Mouse (Mus musculus) lung, adult 18-20 months (tissue): ENCODE results near the gene Klk1b4.
"Not testable (repeated sequence)": the region's sequence is repeated elsewhere in the genome, so short reads cannot be mapped to it uniquely, and the experiment has no call there.

Experiments
- DNase-seq, 2 experiments: peaks; one replicate each; pipeline ENCODE4 v3.0.0; 2022; ENCODE audit warnings: mixed read lengths in 2 of 2

Klk1b4 gene

DNA sequence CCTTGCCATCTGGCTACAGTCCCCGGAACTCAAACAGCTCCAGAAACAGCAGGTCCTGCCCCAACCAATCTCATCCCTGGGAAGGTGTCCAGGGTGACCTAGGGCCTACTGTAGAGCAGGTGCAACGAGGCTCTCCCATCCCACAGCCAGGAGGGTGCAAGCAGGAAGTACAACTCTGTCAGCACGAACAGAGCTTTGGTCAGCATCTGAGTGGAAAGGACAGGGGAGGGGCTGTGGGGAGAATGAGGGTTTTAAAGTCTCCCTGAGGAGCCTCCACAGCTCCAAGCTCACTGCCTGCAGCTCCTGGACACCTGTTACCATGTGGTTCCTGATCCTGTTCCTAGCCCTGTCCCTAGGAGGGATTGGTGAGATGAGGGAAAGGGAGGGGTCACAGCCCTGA, at the start of gene Klk1b4:
Klk1b4 (plus strand) TSS at position 301 of the 400 bp plus-strand sequence.
- not testable (repeated sequence) for DNase-seq

DNA sequence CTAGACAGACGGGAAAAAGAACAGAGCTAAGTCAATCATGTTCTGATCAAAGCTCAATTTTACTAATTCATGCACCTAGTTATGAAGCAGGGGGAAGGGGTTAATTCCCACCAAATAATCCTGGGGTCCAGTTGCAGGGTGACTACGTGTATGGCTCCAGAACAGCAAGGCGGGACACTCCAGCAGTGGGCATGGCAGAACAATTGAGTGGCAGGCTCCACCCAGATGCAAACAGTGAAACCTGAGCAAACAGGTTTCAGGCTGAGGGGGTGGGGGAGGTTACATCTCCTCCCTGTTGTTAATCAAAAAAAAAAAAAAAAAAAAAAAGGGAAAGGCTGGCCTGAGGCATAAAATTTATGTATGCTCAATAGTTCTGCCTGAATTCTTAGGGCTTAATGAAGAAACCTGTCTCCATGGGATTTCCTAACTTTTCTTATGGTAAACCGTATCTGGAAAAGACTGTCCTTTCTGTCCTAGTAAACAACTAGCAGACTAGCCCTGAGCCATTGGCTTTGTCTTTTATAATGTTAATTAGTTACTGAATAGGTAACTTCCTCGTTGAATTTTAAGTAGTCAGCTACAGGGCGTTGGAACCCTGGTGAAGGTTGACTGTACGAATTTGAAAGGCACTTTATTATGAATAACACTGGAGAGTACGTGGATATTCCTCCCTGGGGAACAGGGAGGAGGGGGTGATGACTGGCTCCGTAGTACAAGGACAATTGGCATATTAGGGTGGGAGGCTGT, 27.8 kb upstream of the Klk1b4 start:
- peak in 1 of 2 experiments; percentile 14 for DNase-seq

DNA sequence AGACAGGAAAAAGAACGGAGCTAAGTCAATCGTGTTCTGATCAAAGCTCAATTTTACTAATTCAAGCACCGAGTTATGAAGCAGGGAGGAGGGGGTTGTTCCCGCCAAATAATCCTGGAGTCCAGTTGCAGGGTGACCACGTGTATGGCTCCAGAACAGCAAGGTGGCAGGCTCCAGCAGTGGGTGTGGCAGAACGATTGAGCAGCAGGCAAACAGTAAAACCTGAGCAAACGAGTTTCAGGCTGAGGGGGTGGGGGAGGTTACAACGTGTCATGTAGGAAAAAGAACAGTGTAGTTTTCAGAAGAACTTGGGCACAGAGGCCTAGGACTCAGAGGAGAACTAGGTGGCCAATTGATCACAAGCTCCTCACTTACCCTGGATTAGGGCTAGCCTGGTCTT, 20.7 kb upstream of the Klk1b4 start:
- peak in 1 of 2 experiments; percentile 15 for DNase-seq

DNA sequence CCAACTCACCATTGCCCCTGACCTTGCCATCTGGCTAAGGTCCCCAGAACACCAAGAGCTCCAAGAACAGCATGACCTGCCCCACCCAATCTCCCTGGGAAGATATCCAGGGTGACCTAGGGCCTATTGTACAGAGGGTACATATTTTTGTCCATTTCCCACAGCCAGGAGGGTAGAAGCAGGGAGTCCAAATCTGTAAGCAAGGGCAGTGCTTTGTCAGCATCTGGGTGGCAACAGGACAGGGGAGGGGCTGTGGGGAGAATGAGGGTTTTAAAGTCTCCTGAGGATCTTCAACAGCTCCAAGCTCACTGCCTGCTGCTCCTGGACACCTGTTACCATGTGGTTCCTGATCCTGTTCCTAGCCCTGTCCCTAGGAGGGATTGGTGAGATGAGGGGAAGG, 19.3 kb upstream of the Klk1b4 start, which contains the start of gene Klk1b24:
Klk1b24 (plus strand) TSS at position 301 of the 400 bp plus-strand sequence.
- DNase-seq, result not testable (repeated sequence)

DNA sequence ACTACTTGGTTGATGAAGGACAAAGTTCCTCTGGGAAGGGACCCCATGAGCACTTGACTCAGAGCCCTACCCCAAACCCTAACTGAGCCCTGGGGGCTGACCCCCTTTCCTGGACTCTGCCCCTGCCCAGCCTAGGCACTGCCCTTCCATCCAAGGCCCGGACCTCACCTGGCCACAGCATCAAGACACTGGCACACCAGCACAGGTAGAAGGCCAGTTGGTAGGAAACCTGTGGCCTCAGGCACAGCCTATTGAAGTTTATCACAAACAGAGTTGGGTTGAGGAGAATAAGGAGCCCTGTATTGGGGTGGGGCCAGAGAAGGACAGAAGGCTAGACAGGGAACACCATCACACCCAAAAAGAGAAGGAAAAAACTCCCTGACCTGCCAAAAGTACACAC, 13.8 kb upstream of the Klk1b4 start:
- DNase-seq, result not testable (repeated sequence)

DNA sequence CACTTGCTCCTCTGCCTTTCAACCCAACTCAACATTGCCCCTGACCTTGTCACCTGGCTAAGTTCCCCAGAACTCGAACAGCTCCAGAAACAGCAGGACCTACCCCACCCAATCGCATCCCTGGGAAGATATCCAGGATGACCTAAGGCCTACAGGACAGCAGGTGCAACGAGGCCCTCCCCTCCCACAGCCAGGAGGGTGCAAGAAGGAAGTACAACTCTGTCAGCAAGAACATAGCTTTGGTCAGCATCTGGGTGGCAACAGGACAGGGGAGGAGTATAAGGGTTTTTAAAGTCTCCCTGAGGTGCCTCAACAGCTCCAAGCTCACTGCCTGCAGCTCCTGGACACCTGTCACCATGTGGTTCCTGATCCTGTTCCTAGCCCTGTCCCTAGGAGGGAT, 9.3 kb upstream of the Klk1b4 start, which contains the start of gene Klk1b3:
Klk1b3 (plus strand) TSS at position 301 of the 400 bp plus-strand sequence.
- DNase-seq, result no peak

DNA sequence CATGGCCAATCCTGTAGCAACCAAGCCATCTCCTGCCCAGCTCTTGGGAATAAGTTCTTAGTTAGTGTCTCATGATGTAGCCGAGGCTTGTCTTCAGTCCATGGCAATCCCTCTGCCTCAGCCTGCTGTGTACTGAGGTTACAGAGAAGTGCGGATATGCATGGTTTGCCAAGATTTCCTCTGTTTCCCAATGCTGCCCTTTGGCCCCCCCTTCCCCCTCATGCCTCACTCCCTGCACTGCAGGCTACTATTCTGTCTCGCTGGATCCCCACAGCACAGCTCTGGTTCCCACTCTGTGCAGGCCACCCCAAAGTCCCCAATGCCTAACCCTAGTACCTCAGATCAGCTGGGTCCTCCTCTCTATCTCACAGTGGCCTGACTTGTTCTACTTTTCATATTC, 1.1 kb downstream of the Klk1b4 start:
- no peak for DNase-seq

DNA sequence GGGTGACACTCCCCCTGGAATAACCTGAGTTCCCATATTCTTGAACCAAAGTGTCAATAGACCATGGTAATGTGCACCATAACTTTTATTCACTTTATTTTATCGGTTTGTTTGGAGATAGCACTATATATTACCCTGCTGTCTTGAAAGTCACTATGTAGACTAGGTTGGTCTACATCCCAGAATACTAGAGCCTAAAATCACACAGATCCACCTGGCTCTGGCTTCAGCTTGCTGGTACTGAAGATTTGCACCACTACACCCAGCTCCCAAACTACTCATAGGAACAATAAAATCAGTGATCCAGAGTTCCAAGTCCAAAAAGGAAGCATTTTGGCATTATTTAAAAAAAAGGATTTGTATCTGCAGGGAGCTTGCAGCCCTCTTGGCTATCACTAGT, 8.4 kb downstream of the Klk1b4 start, which contains the start of gene Klk1b5:
Klk1b5 (plus strand) TSS at position 301 of the 400 bp plus-strand sequence.
- no peak for DNase-seq

DNA sequence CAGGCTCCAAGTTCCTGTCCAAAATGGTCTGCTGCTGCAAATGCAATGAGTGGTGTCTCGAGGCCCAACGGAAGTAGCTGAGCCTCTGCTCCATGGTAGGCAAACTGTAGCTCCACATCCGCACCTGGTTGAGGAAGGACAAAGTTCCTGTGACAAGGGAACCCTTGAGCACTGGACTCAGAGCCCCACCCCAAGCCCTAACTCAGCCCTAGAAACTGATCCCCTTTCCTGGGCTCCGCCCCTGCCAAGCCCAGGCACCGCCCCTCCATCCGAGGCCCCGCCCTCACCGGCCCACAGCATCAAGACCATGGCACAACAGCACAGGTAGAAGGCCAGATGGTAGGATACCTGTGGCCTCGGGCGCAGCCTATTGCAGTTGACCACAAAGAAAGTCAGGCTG, 14.4 kb downstream of the Klk1b4 start:
- not testable (repeated sequence) for DNase-seq

DNA sequence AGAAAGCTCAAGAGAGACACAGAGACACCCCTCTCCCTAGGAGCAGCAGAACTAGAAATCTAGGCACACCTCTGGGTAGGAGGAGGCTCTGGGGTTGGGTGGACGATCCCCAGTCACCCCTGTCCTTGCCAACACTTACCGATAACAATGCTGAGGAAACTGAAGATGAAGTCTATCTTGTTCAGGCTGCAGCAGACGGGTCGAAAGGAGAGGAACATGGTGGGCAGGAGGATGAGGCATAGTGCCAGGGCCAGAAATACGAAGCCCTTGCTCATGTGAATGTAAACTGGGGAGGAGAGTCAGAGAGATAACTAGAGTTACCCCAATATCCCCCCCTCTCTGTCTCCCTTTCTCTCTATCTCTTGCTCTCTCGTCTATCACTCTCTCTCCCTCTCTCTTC, 15.1 kb downstream of the Klk1b4 start:
- not testable (repeated sequence) for DNase-seq

DNA sequence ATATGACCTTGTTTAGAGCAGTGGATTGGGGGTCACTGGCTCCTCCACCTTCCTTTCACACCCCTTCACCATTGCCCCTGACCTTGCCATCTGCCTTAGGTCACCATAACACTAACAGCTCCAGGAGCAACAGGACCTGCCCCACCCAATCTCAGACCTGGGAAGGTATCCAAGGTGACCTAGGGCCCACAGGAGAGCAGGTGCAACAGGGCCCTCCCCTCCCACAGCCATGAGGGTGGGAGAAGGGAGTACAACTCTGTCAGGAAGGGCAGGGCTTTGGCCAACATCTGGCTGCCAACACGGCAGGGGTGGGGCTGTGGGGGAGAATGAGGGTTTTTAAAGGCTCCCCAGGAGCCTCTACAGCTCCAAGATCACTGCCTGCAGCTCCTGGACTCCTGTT, 17.8 kb downstream of the Klk1b4 start, which contains the start of gene Klk1:
Klk1 (plus strand) TSS at position 285 of the 400 bp plus-strand sequence.
- DNase-seq, result peak in 1 of 2 experiments; percentile 10

DNA sequence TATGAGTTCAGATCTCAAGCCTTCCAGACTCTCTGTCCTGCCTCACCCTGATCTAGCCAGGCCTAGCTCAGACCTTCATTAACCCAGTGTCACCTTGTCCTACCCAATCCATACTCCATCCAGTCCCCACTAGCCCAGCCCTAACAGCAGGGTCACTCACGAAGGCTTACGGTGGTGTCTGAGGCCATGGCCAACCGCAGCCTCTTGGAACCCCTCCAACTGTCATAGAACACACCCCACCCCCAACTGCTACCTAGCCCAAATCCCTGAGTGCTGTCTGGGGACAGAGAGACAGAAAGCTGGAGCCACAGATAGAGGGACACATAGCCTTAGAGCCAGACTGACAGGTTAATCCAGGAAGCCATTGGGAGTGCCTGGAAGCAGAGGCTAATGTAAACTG, 28.7 kb downstream of the Klk1b4 start, which contains the start of gene Gm36864:
Gm36864 (plus strand) TSS at position 269 of the 400 bp plus-strand sequence.
- DNase-seq, result no peak

DNA sequence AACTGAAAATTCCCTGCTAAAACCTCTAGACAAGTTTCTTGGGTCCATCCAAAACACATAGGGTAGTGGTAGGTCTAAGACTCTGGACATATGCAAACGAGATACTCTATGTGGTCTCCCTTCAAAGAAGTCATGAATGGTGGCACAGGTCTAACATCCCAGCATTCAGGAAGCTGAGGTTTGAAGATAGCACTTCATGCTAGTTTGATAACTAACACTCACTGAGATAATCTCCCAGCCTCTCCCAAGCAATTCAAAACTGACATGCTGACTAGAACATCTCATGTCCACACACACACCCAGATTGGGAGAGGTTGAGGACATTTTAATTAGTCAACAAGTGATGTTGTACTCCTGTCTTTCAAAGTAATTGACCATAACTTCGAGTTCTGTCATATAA, 32.7 kb downstream of the Klk1b4 start:
- no peak for DNase-seq

DNA sequence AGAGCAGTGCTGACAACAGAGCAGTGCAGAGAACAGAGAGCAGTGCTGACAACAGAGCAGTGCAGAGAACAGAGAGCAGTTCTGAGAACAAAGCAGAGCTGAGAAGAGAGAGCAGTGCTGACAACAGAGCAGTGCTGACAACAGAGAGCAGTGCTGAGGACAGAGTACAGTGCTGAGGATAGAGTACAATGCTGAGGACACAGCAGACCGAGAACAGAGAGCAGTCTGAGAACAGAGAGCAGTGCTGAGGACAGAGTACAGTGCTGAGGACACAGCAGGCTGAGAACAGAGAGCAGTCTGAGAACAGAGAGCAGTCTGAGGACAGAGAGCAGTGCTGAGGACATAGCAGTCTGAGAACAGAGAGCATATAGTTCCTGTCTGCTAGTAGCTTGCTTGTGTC, 33.5 kb downstream of the Klk1b4 start:
- DNase-seq, result no peak

DNA sequence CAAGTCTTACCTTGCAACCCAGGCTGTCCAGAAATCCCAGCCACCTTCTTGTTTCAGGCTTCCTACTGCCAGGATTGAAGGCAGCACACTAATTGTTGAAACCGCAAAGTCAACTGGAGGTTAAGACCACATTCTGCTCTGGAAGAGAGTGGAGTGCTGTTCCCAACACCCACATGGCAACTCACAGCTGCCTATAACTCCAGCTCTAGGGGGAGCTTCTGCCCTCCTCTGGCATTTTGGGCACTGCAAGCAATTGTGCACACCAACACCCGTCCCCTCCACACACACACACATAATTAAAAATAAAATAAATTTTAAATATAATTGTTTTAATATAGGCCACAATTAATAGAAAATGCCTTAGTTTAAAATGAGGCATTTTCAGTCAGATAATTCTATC, 33.9 kb downstream of the Klk1b4 start:
- DNase-seq, result no peak

DNA sequence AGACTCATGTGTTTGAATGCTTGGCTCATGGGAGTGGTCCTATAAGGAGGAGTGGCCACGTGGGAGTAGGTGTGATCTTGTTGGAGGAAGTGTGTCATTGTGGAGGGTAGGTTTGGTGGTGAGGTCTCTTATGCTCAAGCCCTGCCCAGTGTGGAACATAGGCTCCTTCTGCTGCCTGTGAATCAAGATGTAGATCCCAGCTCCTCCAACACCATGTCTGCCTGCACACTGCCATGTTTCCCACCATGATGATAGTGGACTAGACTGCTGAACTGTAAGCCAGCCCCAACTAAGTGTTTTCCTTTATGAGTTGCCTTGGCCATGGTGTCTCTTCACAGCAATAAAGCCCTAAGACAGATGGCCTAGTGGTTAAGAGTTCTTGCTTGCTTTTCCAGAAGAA, 36.8 kb downstream of the Klk1b4 start:
- no peak for DNase-seq

DNA sequence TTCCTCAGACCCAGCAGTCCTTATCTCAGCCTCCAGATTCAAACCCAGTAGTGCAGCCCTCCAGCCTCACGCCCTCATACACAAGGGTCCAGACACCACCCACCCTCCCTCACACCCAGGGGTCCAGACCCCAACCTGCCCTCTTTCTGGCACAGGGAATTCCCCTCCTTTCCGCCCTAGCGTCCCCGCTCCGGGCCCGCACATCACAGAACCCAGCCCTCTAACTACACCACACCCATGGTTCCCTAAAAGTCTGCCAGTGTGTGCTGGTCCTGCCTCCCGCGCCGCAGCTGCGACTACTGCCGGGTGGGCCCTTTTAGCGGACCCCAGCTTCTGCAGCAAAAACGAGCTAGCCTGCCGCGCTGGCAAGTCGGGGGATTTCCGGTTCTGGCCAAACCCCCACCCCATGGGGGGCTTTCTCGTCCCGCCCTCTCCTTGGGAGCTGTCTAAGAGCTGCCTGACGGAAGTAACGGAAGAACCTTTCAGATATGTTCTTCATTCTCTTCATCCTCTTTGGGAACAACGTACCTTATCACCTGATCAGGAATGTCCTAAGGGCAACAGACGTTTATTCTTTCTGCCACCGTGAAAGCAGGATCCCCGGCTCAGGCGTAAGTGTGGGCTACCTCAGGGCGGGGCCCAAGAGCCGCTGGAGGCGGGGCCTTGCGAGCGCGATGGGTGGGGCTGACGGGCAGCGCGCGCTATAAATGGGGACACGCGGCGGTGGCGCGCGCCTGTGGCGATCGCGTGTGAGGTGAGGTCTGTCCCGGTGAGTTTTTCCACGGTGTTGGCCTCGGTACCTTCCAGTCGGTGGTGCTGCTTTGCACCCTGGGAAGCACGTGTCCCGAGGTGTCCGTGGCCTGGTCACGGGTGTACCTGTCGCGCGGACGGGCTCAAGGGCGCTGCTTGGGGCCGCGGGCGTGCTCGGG, 39.1 kb downstream of the Klk1b4 start, which contains the start of the genes 1700028J19Rik and 2410002F23Rik:
1700028J19Rik (minus strand) TSS at position 641 of the 929 bp plus-strand sequence.
2410002F23Rik (plus strand) TSS at position 668 of the 929 bp plus-strand sequence.
- DNase-seq, result peak; percentile 87 to 89

DNA sequence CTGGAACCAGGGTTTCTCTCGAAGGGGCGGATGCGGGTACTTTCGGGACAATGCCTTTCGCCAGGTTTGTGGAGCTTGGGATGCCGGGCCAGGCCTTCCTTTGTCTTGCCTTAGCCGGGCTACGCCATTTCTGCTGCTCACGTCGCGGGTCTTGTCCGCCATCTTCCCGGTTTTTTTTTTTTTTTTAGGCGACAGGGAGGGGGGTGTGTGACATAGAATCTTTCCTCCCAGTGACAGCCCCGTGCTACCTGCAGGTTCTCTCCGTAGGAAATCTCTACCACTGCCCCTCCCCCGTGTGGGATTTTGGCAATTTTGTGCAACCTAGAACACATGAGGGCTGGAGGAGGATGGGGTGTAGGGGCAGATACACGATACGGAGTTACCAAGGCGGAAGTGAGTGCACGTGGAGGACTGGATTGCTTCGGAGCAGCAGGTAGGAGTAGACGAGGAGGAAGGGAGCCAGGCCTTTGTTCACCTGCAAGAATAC, 39.8 kb downstream of the Klk1b4 start:
- peak; percentile 39 to 44 for DNase-seq

DNA sequence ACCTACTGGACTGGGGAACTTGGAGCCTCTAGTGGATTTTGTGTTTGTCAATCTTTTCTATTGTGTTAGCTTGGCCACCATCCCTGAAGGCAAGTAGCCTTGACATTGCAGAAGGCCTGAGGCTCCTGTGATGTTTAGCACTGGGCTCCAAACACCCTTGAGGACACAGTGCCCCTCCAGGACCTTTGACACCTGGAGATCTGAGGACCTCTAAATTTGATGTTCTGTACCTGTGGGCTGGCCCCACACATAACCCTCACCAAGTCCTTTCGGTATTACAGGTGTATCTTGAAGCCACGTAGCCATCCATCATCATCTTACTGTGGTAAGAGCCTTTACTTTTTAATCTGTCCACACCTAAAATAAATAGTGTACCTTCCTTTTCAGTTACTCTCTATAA, 40.7 kb downstream of the Klk1b4 start:
- DNase-seq, result no peak

DNA sequence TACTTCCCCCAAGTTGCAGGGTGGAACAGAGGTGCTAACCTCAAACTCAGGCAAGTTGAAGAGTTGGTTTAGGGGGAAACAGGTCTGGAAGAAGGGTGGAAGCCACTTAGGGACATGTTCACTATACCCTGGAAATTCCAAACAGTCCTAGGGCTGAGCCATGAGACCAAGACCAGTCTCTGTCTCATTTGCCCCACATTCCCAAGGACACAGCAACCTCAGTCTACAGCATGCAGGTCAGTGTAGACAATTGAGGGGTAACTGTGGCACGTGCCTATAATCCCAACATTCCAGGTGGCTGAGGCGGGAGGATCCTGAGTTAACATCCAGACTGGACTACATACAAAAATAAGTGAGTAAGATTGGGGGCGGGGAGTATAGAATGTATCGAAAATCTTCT, 42.0 kb downstream of the Klk1b4 start:
- DNase-seq, result no peak

DNA sequence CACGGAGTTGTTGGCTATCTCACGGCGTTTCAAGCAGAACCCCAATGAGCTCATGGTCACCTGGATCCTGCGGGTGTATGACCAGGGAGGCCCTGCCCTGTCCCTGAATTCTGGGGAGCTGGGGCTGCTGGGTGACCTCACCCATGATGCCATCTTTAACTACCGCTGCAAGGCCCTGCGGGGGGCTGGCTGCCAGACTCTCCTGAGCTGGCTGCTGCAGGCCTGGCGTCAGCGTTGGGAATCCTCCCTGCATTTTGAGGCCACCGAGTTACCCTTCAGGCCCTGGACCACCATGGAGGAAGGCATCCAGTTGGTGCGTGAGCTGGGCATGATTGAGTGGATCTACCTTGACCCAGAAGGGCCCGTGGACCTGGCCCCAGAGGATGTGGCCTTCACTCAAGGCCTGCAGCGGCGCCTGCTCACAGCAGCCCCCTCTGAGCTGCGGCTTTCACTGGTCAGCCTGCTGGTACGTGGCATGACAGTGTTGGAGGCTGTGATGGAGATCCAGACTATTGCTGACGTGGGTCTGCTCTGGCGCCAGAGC, 43.6 kb downstream of the Klk1b4 start:
- not testable (repeated sequence) for DNase-seq

DNA sequence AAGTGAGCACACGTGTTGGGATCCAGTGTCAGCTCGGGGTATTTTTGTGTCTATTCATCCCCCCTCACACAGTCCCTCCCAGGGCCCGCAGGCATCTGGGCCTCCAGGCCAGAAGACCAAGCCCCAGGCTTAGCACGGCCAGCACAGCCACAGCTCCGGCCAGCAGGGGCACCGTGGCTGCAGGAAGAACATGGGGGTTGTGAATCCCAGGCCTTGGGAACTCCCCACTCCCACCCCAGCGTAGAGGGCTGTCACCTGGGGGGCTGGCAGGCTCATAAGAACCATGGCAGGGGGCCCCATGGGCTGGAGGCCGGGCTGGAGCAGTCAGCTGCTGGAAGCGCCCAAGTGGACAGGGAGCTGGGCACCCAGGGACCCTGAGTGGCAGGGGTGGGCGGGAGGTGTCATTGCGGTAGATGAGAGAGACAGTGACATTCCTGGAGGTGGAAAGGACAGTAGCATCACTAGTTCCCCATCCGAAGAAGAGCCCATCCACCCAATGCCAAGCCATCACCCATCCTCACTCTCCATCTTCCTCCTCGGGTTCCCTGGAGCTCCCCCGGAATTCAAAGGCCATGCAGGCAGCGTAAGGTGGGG, 45.9 kb downstream of the Klk1b4 start:
- no peak for DNase-seq
